Mouse (Mus musculus): ENCODE data around the gene Ubxn10. TPM values are rescaled to one million over a fixed set of nuclear protein-coding genes. Genes with fewer than 3 reads are reported as not detected.

Gene Ubxn10
- polyA plus RNA-seq, 1 experiment from 2014 or later, result 1.1 TPM

DNA sequence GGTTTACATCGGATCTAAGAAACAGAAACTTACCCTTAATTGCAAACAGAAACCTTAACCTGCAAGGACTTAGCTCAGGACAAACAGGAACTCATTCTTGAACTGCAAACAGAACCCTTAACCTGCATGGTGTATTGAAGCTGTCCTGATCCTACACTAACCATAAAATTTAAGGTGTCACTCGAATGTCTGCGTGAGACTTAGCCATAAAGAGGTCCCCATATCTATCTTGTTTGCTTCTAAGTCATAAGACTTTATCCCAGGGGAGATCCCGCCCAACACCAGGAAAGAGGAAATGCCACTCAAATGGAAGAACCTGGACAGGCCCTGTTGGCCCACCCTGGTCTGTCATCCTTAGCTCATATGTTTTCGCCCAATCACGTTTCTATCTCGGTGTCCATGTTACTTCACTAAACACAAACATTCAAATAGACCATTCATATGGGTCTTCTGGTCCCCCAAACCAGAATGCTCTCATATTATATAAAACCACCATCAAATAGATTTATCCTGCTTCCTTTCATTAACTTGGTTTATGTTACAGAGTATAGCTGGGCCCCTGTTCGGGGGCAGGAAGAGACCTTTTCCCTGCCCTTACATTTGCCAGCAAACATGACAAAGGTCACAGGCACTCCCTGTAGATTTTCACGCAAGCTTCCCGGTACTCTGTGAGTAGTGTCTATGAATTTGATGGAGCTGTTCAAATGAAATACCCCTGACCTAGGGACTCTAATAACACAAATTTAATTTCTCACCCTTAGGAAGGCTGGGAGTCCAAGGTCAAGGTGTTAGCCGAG lies 66.7 kb downstream of the Ubxn10 start:
- H3K9me3 ChIP-seq (ENCODE audit: control insufficient read depth, low read length), result no peaks in the 10 kb centered on the region
- no peak overlapping the region for H3K27ac ChIP-seq (replicated peaks in 1 of 2; ENCODE audit: control insufficient read depth in 1 of 2, insufficient read depth in 1 of 2, low read depth in 2 of 2, low read length in 2 of 2)
- no peak overlapping the region for H3K4me2 ChIP-seq (ENCODE audit: low read length)
- H3K4me1 ChIP-seq (ENCODE audit: control insufficient read depth in 2 of 2, insufficient read depth in 2 of 2, low read length in 2 of 2), result no peaks in the 10 kb centered on the region
- WGBS, result 74% methylated on average over 11 of the region's 11 CpGs
- no peaks in the 10 kb centered on the region for H3K36me3 ChIP-seq (ENCODE audit: control insufficient read depth, insufficient read depth, low read length)
- no peak for ATAC-seq (ENCODE audit: insufficient number of reproducible peaks, insufficient read depth, low FRiP score, low read depth)
- H3K4me3 ChIP-seq (ENCODE audit: control insufficient read depth in 1 of 2, insufficient read depth in 1 of 2, low read depth in 1 of 2, low read length in 2 of 2), result no peak overlapping the region
- H3K9ac ChIP-seq (ENCODE audit: low read length), result no peak overlapping the region
- peaks cover 3% of the 10 kb centered on the region for H3K27me3 ChIP-seq (ENCODE audit: control insufficient read depth, insufficient read depth, low read length)

DNA sequence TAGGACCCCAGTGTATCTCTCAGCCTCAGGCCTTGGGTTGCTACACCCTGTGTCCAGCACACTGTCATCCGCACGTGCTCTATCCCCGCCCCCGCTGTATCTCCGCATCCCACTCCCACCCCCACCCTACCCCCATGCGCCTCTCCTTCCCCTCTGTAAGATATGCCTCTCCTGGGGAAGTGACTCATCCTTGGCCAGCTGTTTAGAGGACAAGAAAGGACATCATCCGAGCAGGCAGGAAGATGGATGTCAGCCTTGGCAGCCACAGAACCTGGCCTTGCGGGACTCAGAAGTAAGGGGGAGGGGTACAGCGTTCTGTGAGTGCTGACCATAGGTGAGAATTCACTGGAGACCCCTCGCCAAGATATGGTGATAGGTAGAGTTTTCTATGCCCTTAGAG lies 70.4 kb downstream of the Ubxn10 start:
- Histone ChIP-seq H3K9ac (ENCODE audit: low read length) (no peak overlapping the region), H3K9me3 (ENCODE audit: control insufficient read depth, low read length) (no peaks in the 10 kb centered on the region), H3K27ac (replicated peaks in 1 of 2; ENCODE audit: control insufficient read depth in 1 of 2, insufficient read depth in 1 of 2, low read depth in 2 of 2, low read length in 2 of 2) (no peak overlapping the region), H3K4me3 (ENCODE audit: control insufficient read depth in 1 of 2, insufficient read depth in 1 of 2, low read depth in 1 of 2, low read length in 2 of 2) (no peak overlapping the region), H3K36me3 (ENCODE audit: control insufficient read depth, insufficient read depth, low read length) (no peaks in the 10 kb centered on the region), H3K27me3 (ENCODE audit: control insufficient read depth, insufficient read depth, low read length) (no peaks in the 10 kb centered on the region; the same call in none of the 2 replicates), H3K4me1 (ENCODE audit: control insufficient read depth in 2 of 2, insufficient read depth in 2 of 2, low read length in 2 of 2) (no peaks in the 10 kb centered on the region), H3K4me2 (ENCODE audit: low read length) (no peak overlapping the region)
- 51% methylated on average over 10 of the region's 10 CpGs for WGBS
- ATAC-seq (ENCODE audit: insufficient number of reproducible peaks, insufficient read depth, low FRiP score, low read depth), result no peak

DNA sequence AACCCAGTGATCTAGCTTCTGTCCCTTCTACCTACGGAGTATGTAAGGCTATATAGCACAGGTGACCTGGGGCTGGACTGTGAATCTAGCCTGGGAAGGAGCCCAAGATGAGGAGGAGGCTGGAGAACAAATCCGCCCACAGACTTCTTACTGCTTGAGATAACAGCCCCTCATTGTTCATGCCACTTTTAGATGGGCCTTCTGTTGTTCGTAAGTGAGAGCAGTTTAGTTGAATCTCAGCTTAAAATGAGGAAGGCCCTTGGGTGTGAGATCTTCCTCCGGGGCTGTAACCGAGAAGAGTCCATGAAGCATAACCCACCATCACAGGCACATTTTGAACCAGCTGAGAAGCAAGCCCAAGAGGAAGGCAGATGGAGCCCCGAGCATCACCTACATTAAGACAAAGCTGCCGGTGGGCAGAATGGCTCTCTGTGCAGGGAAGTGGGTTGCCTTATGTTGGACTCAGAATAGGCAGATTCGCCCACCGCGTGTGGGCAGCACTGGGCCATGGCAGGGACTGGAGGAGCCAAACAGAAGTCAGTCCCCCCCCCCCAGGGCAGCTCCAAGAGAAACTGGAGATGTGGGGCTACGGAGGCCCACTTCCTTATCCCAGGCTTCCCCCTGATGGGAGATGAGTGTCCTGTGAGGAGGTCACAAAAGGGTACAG lies 76.9 kb downstream of the Ubxn10 start:
- Histone ChIP-seq H3K27ac (replicated peaks in 1 of 2; ENCODE audit: control insufficient read depth in 1 of 2, insufficient read depth in 1 of 2, low read depth in 2 of 2, low read length in 2 of 2) (no peak overlapping the region), H3K9ac (ENCODE audit: low read length) (no peak overlapping the region), H3K9me3 (ENCODE audit: control insufficient read depth, low read length) (no peaks in the 10 kb centered on the region), H3K4me1 (ENCODE audit: control insufficient read depth in 2 of 2, insufficient read depth in 2 of 2, low read length in 2 of 2) (no peaks in the 10 kb centered on the region), H3K4me2 (ENCODE audit: low read length) (no peak overlapping the region), H3K36me3 (ENCODE audit: control insufficient read depth, insufficient read depth, low read length) (no peaks in the 10 kb centered on the region), H3K4me3 (ENCODE audit: control insufficient read depth in 1 of 2, insufficient read depth in 1 of 2, low read depth in 1 of 2, low read length in 2 of 2) (no peak overlapping the region), H3K27me3 (ENCODE audit: control insufficient read depth, insufficient read depth, low read length) (no peaks in the 10 kb centered on the region)
- ATAC-seq (ENCODE audit: insufficient number of reproducible peaks, insufficient read depth, low FRiP score, low read depth), result no peak
- WGBS, result 74% methylated on average over 11 of the region's 11 CpGs

Other genes starting within 250 kb of the Ubxn10 start
- gene Vwa5b1, start 101.3 kb downstream of the Ubxn10 start, polyA plus RNA-seq (2014; fragmentation: Nextera tagmentation; extraction: Ambion mirVana), result not detected in 2 replicates
- 0.27 and 0.28 TPM in 2 replicates for gene Pla2g2c, start 12.4 kb downstream of the Ubxn10 start, polyA plus RNA-seq (2014; fragmentation: Nextera tagmentation; extraction: Ambion mirVana)
- gene Pla2g2f, start 20.5 kb upstream of the Ubxn10 start, polyA plus RNA-seq (2014; fragmentation: Nextera tagmentation; extraction: Ambion mirVana), result not detected in 2 replicates
- gene Pla2g2d, start 38.6 kb upstream of the Ubxn10 start, polyA plus RNA-seq (2014; fragmentation: Nextera tagmentation; extraction: Ambion mirVana), result not detected in 2 replicates
- 2.5 and 3.2 TPM in 2 replicates for gene Pla2g5, start 126.3 kb upstream of the Ubxn10 start, polyA plus RNA-seq (2014; fragmentation: Nextera tagmentation; extraction: Ambion mirVana)
- not detected in 2 replicates for gene Gm13030, start 136.8 kb upstream of the Ubxn10 start, polyA plus RNA-seq (2014; fragmentation: Nextera tagmentation; extraction: Ambion mirVana)
- gene Pla2g2e, start 140.8 kb upstream of the Ubxn10 start, polyA plus RNA-seq (2014; fragmentation: Nextera tagmentation; extraction: Ambion mirVana), result not detected in 2 replicates
- 2.6 and 3.2 TPM in 2 replicates for gene Otud3, start 176.8 kb upstream of the Ubxn10 start, polyA plus RNA-seq (2014; fragmentation: Nextera tagmentation; extraction: Ambion mirVana)
- gene Rnf186, start 229.9 kb upstream of the Ubxn10 start, polyA plus RNA-seq (2014; fragmentation: Nextera tagmentation; extraction: Ambion mirVana), result not detected in 2 replicates
- 4.8 and 5.7 TPM in 2 replicates for gene Tmco4, start 235.7 kb upstream of the Ubxn10 start, polyA plus RNA-seq (2014; fragmentation: Nextera tagmentation; extraction: Ambion mirVana)